Mouse (Mus musculus) heart, embryonic 16.5 days (tissue): ENCODE data around the gene Gtf3c2. TPM values are rescaled to one million over a fixed set of nuclear protein-coding genes. Genes with fewer than 3 reads are reported as not detected.

Experiments
- ATAC-seq: fragments of 200-750 bp; cut with Nextera tagmentation; replicated peaks from 2 replicates; pipeline ENCODE4 v1.8.0; 2017; ENCODE audit warnings: moderate number of reproducible peaks; ENCODE audit not compliant: insufficient read depth, low FRiP score; ENCODE audit errors: extremely low read depth
- H3K27ac ChIP-seq: fragments of 300-500 bp; sonication (generic); 2 replicates; pipeline ENCODE4 v1.5.1; 2014; ENCODE audit warnings: mild to moderate bottlenecking, low read length, control low read depth, moderate library complexity
- H3K27me3 ChIP-seq: fragments of 300-500 bp; sonication (generic); 2 replicates; pipeline ENCODE4 v1.6.1; 2014; ENCODE audit warnings: low read length, mixed read lengths; ENCODE audit not compliant: control insufficient read depth, insufficient read depth
- H3K36me3 ChIP-seq: fragments of 300-500 bp; sonication (generic); 2 replicates; pipeline ENCODE4 v1.6.1; 2014; ENCODE audit not compliant: control insufficient read depth, insufficient read depth
- H3K4me1 ChIP-seq: fragments of 300-500 bp; sonication (generic); 2 replicates; pipeline ENCODE4 v1.6.1; 2014; ENCODE audit warnings: low read length, mixed read lengths; ENCODE audit not compliant: control insufficient read depth, insufficient read depth
- H3K4me2 ChIP-seq: fragments of 300-500 bp; sonication (generic); 2 replicates; pipeline ENCODE4 v1.6.1; 2014; ENCODE audit warnings: low read depth, mild to moderate bottlenecking, control low read depth, low read length
- H3K4me3 ChIP-seq: fragments of 300-500 bp; sonication (generic); 2 replicates; pipeline ENCODE4 v1.5.1; 2014; ENCODE audit warnings: mild to moderate bottlenecking, control low read depth, low read length
- H3K9ac ChIP-seq: fragments of 300-500 bp; sonication (generic); 2 replicates; pipeline ENCODE4 v1.6.1; 2014; ENCODE audit warnings: low read length, control low read depth
- H3K9me3 ChIP-seq: fragments of 300-500 bp; sonication (generic); replicated peaks from 2 replicates; pipeline ENCODE4 v1.6.1; 2016; ENCODE audit warnings: low read length; ENCODE audit not compliant: control insufficient read depth
- WGBS: fragments of 180-500 bp; shearing (Covaris S2); extraction: QIAGEN DNeasy Blood & Tissue Kit; methylation state at CpG from one replicate; pipeline ENCODE4 v1.1.7; 2014; 5-methylcytosine and 5-hydroxymethylcytosine counted together
- polyA plus RNA-seq: library from polyadenylated mRNA; unstranded; fragments of >200 nt; fragmentation: Nextera tagmentation; extraction: Ambion mirVana; gene quantifications from 2 replicates; pipeline ENCODE4 v1.2.1, GENCODE M21; 2015

The Gtf3c2 gene
- polyA plus RNA-seq = 39.7 and 46.4 TPM in 2 replicates

DNA sequence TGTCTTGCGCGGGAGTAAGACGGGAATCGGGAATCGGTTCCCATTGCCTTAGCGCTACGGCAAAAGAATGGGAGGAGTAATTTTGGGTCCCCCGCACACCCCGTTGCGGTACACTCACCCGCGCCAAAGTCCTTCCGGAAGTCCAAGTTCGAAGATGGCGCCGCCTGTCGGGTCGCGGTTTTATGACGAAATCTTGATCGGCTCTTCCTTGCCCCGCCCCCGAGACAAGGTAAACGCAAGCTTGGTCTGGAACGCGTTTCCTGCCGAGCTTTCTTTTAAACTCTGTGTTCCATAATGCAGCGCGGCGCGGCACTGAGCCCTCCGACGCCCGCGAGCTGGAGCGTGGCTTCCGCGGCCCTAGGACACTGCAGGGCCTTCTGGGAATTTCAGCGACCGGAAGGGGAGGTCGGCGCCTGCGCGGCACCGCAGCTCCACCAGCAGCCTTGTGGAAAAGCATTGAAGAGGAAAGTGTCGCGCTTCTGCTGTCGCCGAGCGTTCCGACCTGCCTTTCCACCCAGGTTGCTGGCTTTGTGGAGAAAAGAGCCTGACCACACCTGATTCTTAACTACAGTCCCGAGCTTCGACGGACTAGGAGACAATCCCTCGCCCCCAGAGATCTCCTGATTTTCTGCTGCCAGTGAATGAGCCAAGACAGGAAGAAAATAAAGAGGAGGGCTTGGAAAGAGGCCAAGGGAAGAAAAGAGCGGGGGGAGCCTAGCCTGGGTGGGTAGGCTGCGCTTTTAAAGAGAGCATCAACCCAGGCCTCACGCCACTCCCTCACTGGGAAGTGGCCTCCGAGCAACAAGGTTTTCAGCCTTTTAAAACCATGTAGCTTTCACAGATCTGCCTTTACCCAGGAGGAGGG, at the start of gene Gtf3c2, which contains the start of gene Gm29609:
TSS of gene Gtf3c2 (minus strand) at position 379 of the 865 bp plus-strand sequence.
TSS of gene Gm29609 (minus strand) at position 146 of the 865 bp plus-strand sequence.
- Histone ChIP-seq H3K4me3 (peak within 1 kb of the TSS; percentile 84), H3K4me2 (peak within 1 kb of the TSS; percentile 98), H3K9ac (peak within 1 kb of the TSS; percentile 86), H3K27ac (peak within 1 kb of the TSS; percentile 96), H3K36me3 (peaks cover 2% of the 10 kb centered on the region; the same call in 1 of the 2 replicates), H3K9me3 (no peaks in the 10 kb centered on the region), H3K4me1 (peaks cover 8% of the 10 kb centered on the region), H3K27me3 (no peaks in the 10 kb centered on the region)
- peak; percentile 98 for ATAC-seq
- under 1% methylated on average over 59 of the region's 59 CpGs for WGBS

DNA sequence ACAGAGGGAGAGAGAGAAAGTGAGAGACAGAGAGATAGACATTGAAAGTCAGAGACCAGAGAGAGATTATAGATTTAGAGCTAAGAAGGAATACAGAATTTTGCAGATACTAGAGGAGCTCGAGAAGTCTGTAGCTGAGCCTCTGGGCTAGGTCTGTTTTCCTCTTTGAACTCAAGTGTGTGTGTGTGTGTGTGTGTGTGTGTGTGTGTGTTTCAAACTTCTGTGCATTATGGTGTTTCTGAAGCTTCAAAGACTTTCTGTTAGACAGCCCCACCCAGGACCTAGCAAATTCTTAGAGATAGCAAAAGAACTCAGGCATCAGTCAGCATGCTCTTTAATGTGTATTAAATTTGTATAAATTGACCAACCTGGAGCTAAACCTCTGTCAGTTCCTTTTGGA, 46.7 kb upstream of the Gtf3c2 start:
- Histone ChIP-seq H3K27ac (no peak overlapping the region), H3K4me2 (no peak overlapping the region), H3K4me1 (peaks cover 1% of the 10 kb centered on the region; the same call in 1 of the 2 replicates), H3K4me3 (no peak overlapping the region), H3K27me3 (no peaks in the 10 kb centered on the region), H3K36me3 (no peaks in the 10 kb centered on the region), H3K9ac (no peak overlapping the region), H3K9me3 (no peaks in the 10 kb centered on the region)
- WGBS = 44% methylated on average over 1 of the region's 1 CpGs
- no peak for ATAC-seq

DNA sequence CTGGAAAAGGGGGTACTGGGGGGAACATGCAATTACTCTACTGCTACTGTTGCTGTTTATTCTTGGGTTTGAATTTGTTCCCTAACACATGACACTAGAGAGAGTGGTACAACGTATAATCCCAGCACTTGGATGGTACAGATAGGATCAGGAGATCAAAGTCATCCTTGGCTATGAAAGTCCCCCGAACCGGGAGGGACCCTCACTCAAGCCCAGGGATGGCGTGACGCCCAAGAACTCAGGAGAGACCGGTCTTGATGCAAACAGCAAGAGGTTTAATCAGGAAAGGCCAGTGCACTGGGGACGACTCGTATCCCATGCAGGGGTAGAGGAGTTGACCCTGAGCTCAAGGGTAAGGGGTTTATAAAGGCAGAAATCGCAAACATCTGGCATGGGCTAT, 42.8 kb upstream of the Gtf3c2 start:
- WGBS = 90% methylated on average over 9 of the region's 9 CpGs
- peaks cover 20% of the 10 kb centered on the region for H3K4me1 ChIP-seq
- H3K27ac ChIP-seq = no peak overlapping the region
- ATAC-seq = no peak
- no peak overlapping the region for H3K4me2 ChIP-seq
- no peak overlapping the region for H3K4me3 ChIP-seq
- no peaks in the 10 kb centered on the region for H3K36me3 ChIP-seq
- no peaks in the 10 kb centered on the region for H3K27me3 ChIP-seq
- H3K9ac ChIP-seq = no peak overlapping the region
- no peaks in the 10 kb centered on the region for H3K9me3 ChIP-seq

DNA sequence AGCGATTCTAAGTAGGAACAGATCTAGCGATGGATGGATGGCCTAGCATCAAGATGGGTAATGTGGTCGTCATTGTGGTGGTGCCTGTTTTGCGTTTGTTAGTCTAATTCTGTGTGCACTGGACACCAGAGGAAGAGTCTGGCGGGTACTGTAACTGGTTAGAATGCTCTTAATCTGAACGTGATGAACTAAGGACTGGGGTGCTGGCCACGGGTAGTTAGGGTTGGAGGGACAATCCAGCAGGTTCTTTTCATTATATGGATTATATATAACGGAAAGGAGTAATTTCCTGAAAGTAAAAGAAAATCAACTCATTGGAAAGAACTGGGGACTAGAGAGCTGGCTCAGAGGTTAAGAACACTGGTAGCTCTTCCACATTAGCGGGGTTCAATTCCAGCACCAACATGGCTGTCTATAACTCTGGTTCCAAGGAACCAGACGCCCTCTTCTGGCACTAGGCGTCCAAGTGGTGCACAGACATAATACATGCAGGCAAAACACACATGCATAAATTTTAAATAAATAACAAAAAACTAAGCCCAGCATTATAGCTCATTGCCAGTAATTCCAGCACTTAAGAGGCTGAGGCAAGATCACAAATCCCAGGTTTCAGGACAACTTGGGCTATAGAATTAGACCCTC, 41.5 kb upstream of the Gtf3c2 start:
- H3K9ac ChIP-seq = peak overlapping the region; percentile 91
- 19% methylated on average over 11 of the region's 11 CpGs for WGBS
- peaks cover 20% of the 10 kb centered on the region for H3K4me1 ChIP-seq
- peak overlapping the region; percentile 93 for H3K27ac ChIP-seq
- H3K27me3 ChIP-seq = no peaks in the 10 kb centered on the region
- peak overlapping the region; percentile 87 for H3K4me3 ChIP-seq
- ATAC-seq = no peak
- no peaks in the 10 kb centered on the region for H3K9me3 ChIP-seq
- peak overlapping the region; percentile 95 for H3K4me2 ChIP-seq
- H3K36me3 ChIP-seq = no peaks in the 10 kb centered on the region

DNA sequence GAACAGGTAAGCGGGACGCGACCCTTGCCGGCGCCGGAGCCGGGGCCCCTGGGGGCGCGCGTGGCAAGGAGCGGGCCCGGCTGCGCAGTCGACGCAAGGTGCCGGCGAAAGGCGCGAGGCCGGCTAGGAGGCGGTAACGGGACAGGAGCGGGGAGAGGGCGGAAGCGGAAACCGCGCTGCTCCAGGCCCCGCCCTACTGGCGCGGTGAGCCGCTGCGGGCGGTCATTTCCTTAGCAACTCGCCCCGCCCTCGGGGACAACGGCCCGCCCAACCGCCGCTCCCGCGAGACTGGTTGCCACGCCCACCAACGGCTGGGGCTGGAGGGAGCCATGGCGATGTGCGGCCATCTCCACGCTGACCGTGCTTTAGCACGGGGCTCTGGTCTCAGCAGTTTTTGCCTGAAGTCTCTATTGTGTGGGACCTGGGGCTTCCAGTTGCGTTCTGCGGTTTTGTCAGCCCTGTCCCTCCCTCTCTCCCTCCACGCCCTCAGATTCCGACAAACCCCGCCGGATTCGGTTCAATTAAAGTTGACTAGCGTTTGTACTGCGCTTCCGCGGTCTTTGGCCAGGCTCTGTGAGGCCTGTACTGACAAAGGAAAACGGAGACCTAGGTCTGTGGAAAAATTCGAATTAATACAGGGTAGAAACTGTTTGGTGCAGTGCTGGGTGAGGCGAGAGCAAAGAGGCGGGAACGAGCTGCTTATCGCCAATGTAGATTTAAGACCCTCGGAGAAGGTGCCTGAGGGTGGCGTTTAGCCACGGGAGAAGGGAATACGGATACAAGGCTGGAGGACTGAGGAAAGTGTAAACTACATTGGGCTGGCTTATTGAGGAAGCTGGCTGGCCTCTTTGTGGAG, 40.7 kb upstream of the Gtf3c2 start, which contains the start of gene Ppm1g:
TSS of gene Ppm1g (minus strand) at position 240 of the 856 bp plus-strand sequence.
- H3K27me3 ChIP-seq = no peaks in the 10 kb centered on the region
- WGBS = under 1% methylated on average over 70 of the region's 70 CpGs
- peak within 1 kb of the TSS; percentile 91 for H3K9ac ChIP-seq
- peak within 1 kb of the TSS; percentile 93 for H3K27ac ChIP-seq
- ATAC-seq = peak; percentile 96
- peak within 1 kb of the TSS; percentile 95 for H3K4me2 ChIP-seq
- no peaks in the 10 kb centered on the region for H3K9me3 ChIP-seq
- peak within 1 kb of the TSS; percentile 87 for H3K4me3 ChIP-seq
- no peaks in the 10 kb centered on the region for H3K36me3 ChIP-seq
- H3K4me1 ChIP-seq = peaks cover 20% of the 10 kb centered on the region

DNA sequence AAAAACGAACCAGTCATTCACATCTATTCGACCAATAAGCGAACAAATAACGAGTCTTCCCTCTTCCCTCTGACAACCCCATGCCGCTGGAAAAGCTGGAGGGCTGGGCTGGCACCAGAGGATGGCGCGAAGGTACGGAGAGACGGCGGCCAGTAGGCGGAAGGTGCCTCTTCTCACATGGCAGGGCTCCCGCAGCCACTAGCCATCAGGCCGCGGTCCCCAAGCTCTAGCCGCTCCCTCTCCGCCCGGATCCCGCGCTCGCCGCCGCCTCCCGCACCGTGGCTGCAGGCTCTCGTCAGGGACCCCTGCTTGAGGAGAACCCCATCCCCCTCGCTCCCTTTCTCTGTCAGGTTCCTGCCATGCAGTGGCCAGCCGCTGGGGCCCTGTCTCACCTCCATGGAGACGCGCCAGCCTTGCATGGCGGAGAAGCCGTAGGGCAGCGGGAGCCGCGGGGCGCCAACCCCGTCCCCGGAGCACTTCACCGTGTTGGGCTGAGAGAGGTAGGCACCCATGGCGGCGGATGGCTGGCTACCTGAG, 40.0 kb upstream of the Gtf3c2 start:
- ATAC-seq = peak; percentile 50
- no peaks in the 10 kb centered on the region for H3K9me3 ChIP-seq
- peak overlapping the region; percentile 91 for H3K27ac ChIP-seq
- H3K4me2 ChIP-seq = peak overlapping the region; percentile 71
- H3K4me3 ChIP-seq = peak overlapping the region; percentile 87
- H3K4me1 ChIP-seq = peaks cover 20% of the 10 kb centered on the region
- H3K36me3 ChIP-seq = no peaks in the 10 kb centered on the region
- peak overlapping the region; percentile 90 for H3K9ac ChIP-seq
- under 1% methylated on average over 38 of the region's 40 CpGs for WGBS
- H3K27me3 ChIP-seq = no peaks in the 10 kb centered on the region

DNA sequence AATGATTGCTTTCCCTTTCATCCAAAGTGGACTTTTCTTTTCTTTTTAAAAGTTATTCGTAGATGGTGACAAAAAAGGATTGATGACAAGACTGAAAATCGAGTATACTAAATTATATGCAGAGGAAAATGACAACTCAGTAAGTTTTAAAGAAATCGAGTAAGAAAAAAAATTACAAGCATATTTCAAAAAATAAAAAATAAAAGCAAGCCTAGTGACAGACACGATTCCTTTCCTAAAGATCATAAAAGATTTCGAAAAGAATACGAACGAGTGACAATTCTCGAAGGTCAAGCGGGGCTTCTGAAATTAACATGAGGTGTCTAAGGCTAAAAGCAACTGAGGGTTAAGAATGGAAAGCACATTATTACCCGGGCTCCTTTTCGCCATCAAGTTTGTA, 39.5 kb upstream of the Gtf3c2 start:
- ATAC-seq = no peak
- peak overlapping the region; percentile 87 for H3K4me3 ChIP-seq
- H3K27ac ChIP-seq = peak overlapping the region; percentile 91

DNA sequence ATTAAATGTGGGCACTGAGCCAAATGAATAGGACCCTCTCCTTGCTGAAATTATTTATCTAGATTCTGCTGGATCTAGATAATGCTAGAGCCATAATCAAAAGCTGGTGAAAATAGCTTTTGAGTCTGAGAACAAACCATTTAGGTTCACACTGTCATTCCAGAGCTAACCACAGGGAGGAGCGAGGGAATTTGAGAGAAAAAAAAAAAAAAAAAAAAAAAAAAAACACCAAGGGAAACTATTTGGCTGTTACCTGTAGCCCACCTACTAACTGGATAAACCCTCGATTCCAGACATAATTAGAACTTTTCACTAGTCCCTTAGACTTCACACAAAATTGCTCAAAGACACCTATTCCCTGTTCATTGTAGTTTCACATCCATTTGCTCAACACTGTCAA, 39.1 kb upstream of the Gtf3c2 start:
- Histone ChIP-seq H3K9ac (peak overlapping the region; percentile 90), H3K9me3 (no peaks in the 10 kb centered on the region), H3K27me3 (no peaks in the 10 kb centered on the region), H3K36me3 (no peaks in the 10 kb centered on the region), H3K4me3 (peak overlapping the region; percentile 44), H3K4me1 (peaks cover 20% of the 10 kb centered on the region), H3K4me2 (peak overlapping the region; percentile 71), H3K27ac (no peak overlapping the region)
- ATAC-seq = no peak
- 0% methylated on average over 2 of the region's 2 CpGs for WGBS

More for the DNA sequence above, 39.5 kb upstream of the Gtf3c2 start:
- 1% methylated on average over 11 of the region's 11 CpGs for WGBS
- Histone ChIP-seq H3K27me3 (no peaks in the 10 kb centered on the region), H3K9ac (peak overlapping the region; percentile 90), H3K9me3 (no peaks in the 10 kb centered on the region), H3K4me2 (peak overlapping the region; percentile 71), H3K4me1 (peaks cover 20% of the 10 kb centered on the region), H3K36me3 (no peaks in the 10 kb centered on the region)
